17 mouse cellular contexts compared by ENCODE assay signal in genomic region chr7:40392207-40392606, GRCm38 (mm10).
DNase-seq lines count a peak whose midpoint lies in the region; ATAC-seq and TF ChIP-seq lines count a peak whose summit lies in the region.
"Had no signal": no experiment of that assay in that cellular context is flagged by ENCODE, and none has a peak within 500 bp of the region (broad histone marks: within the 10 kb centered on the region; RNA-seq: fewer than 3 reads in every experiment).

No protein-coding gene starts in this region.

- no peak overlapping the region for H3K4me2 ChIP-seq in neural tube, embryonic 11.5 days (ENCODE audit: low read depth)
- no peak overlapping the region for H3K4me2 ChIP-seq in forebrain, postnatal 0 days (ENCODE audit: low read depth)
- no peak overlapping the region for H3K4me2 ChIP-seq in neural tube, embryonic 14.5 days (ENCODE audit: low read depth, low read length)
- H3K4me2 ChIP-seq: heart, embryonic 11.5 days; liver, embryonic 11.5 days had no signal

- no peaks in the 10 kb centered on the region for H3K27me3 ChIP-seq in neural tube, embryonic 11.5 days (ENCODE audit: control insufficient read depth, insufficient read depth, low read length)
- no peaks in the 10 kb centered on the region for H3K27me3 ChIP-seq in forebrain, postnatal 0 days (ENCODE audit: insufficient read depth, low read length)
- no peaks in the 10 kb centered on the region for H3K27me3 ChIP-seq in midbrain, embryonic 10.5 days (ENCODE audit: low read depth, poor library complexity, severe bottlenecking)
- H3K27me3 ChIP-seq in neural tube, embryonic 14.5 days (ENCODE audit: control insufficient read depth, insufficient read depth, low read length) = no peaks in the 10 kb centered on the region
- H3K27me3 ChIP-seq: megakaryocyte, embryonic 14.5 days had no signal

- H3K9ac ChIP-seq in neural tube, embryonic 11.5 days (ENCODE audit: low read length) = no peak overlapping the region
- H3K9ac ChIP-seq in forebrain, postnatal 0 days = 0 out of 2 replicates have a peak overlapping the region, but pooled peaks have one; percentile 14
- no peak overlapping the region for H3K9ac ChIP-seq in neural tube, embryonic 14.5 days (replicated peaks; ENCODE audit: low read depth, low read length)

- no peak for DNase-seq in neural tube, embryonic 11.5 days (ENCODE audit: low spot score)
- DNase-seq in neural tube, embryonic 10.5 days (ENCODE audit: extremely low spot score, low spot score) = no peak
- DNase-seq in forebrain, postnatal 0 days = peak; percentile 60
- DNase-seq in midbrain, embryonic 10.5 days (ENCODE audit: low spot score) = peak; percentile 29
- DNase-seq in MN1 (ENCODE audit: low spot score) = no peak
- no peak for DNase-seq in kidney, postnatal 4 days
- DNase-seq: adrenal gland, postnatal 36 days; gastrocnemius, adult 2 months; heart, postnatal 36 days; kidney, adult 18-20 months; thymus, adult 2 months had no signal

- no peaks in the 10 kb centered on the region for H3K36me3 ChIP-seq in neural tube, embryonic 11.5 days (ENCODE audit: control insufficient read depth, insufficient read depth, low read length)
- no peaks in the 10 kb centered on the region for H3K36me3 ChIP-seq in forebrain, postnatal 0 days (ENCODE audit: insufficient read depth)
- no peaks in the 10 kb centered on the region for H3K36me3 ChIP-seq in midbrain, embryonic 10.5 days
- H3K36me3 ChIP-seq in neural tube, embryonic 14.5 days (ENCODE audit: control insufficient read depth, insufficient read depth, low read length) = no peaks in the 10 kb centered on the region
- H3K36me3 ChIP-seq: G1E had no signal

- no peak overlapping the region for H3K4me3 ChIP-seq in neural tube, embryonic 11.5 days (ENCODE audit: low read depth, low read length)
- H3K4me3 ChIP-seq in forebrain, postnatal 0 days (ENCODE audit: low read depth, low read length) = no peak overlapping the region
- H3K4me3 ChIP-seq in midbrain, embryonic 10.5 days = no peak overlapping the region
- no peak overlapping the region for H3K4me3 ChIP-seq in neural tube, embryonic 14.5 days (ENCODE audit: low read depth, low read length)
- H3K4me3 ChIP-seq: gastrocnemius, adult 2 months; megakaryocyte, embryonic 14.5 days had no signal

- peak; percentile 85 for ATAC-seq in neural tube, embryonic 11.5 days (ENCODE audit: insufficient read depth, low FRiP score, low TSS enrichment)
- peak; percentile 93 for ATAC-seq in forebrain, postnatal 0 days
- ATAC-seq in neural tube, embryonic 14.5 days (ENCODE audit: low read depth) = peak; percentile 80
- ATAC-seq in activated CD4-positive, CD25-positive, alpha-beta regulatory T cell, adult 4 months = no peak

- H3K27ac ChIP-seq in neural tube, embryonic 11.5 days (ENCODE audit: low read depth, low read length) = no peak overlapping the region
- H3K27ac ChIP-seq in forebrain, postnatal 0 days (ENCODE audit: low read depth, low read length) = peak overlapping the region; percentile 78
- peak overlapping the region; percentile 83 for H3K27ac ChIP-seq in midbrain, embryonic 10.5 days (replicated peaks)
- no peak overlapping the region for H3K27ac ChIP-seq in neural tube, embryonic 14.5 days (ENCODE audit: low read depth, low read length)
- H3K27ac ChIP-seq: gastrocnemius, adult 2 months had no signal

- peaks cover 3% of the 10 kb centered on the region; the same call in 1 of the 2 replicates for H3K4me1 ChIP-seq in neural tube, embryonic 11.5 days (ENCODE audit: control insufficient read depth, insufficient read depth, low read length)
- peaks cover 18% of the 10 kb centered on the region for H3K4me1 ChIP-seq in forebrain, postnatal 0 days (ENCODE audit: insufficient read depth)
- H3K4me1 ChIP-seq in midbrain, embryonic 10.5 days = peaks cover 43% of the 10 kb centered on the region
- H3K4me1 ChIP-seq in neural tube, embryonic 14.5 days (ENCODE audit: control insufficient read depth, insufficient read depth, low read length) = 0 out of 2 replicates have a peak, but pooled peaks cover 8% of the 10 kb centered on the region
- H3K4me1 ChIP-seq: megakaryocyte, embryonic 14.5 days had no signal

- no peaks in the 10 kb centered on the region for H3K9me3 ChIP-seq in neural tube, embryonic 11.5 days (ENCODE audit: control insufficient read depth, low read length)
- H3K9me3 ChIP-seq in forebrain, postnatal 0 days (ENCODE audit: low read length) = no peaks in the 10 kb centered on the region
- no peaks in the 10 kb centered on the region for H3K9me3 ChIP-seq in midbrain, embryonic 10.5 days (replicated peaks)
- H3K9me3 ChIP-seq in neural tube, embryonic 14.5 days (ENCODE audit: control insufficient read depth, low read length) = no peaks in the 10 kb centered on the region

- 40% methylated on average over 3 of the region's 3 CpGs for WGBS in neural tube, embryonic 11.5 days
- 4% methylated on average over 3 of the region's 3 CpGs for WGBS in forebrain, postnatal 0 days
- WGBS in midbrain, embryonic 10.5 days = 27% methylated on average over 3 of the region's 3 CpGs
- 14% methylated on average over 3 of the region's 3 CpGs for WGBS in neural tube, embryonic 14.5 days

- no peak for TF ChIP-seq CTCF in forebrain, postnatal 0 days (IDR thresholded peaks at IDR 0.05; ENCODE audit: low read depth)

Comparison
In these comparisons a context has a peak if more than half of its experiments do, and no peak if none do; other contexts are left out.
1. DNase-seq: peak in forebrain, postnatal 0 days (single experiment) and midbrain, embryonic 10.5 days (single experiment); none in neural tube, embryonic 11.5 days (single experiment), neural tube, embryonic 10.5 days (single experiment), MN1 (single experiment) and kidney, postnatal 4 days (0 of 2).
2. H3K27ac ChIP-seq: peak in forebrain, postnatal 0 days (single experiment) and midbrain, embryonic 10.5 days (single experiment); none in neural tube, embryonic 11.5 days (single experiment) and neural tube, embryonic 14.5 days (single experiment).